Mouse (Mus musculus) hindbrain, embryonic 14.5 days (tissue): Measurements from ENCODE around the gene Kcnn3. TPM values are rescaled to one million over a fixed set of nuclear protein-coding genes. Genes with fewer than 3 reads are reported as not detected.

Source experiments
- ATAC-seq: fragments of 200-750 bp; cut with Nextera tagmentation; 2 replicates; pipeline ENCODE4 v1.8.0; 2017; ENCODE audit warnings: moderate number of reproducible peaks, mild to moderate bottlenecking, moderate TSS enrichment, moderate library complexity; ENCODE audit not compliant: low FRiP score
- DNase-seq: peaks from one replicate; pipeline ENCODE4 v3.0.0-alpha.2; 2015; ENCODE audit warnings: low spot score
- H3K27ac ChIP-seq: fragments of 300-500 bp; sonication (generic); 2 replicates; pipeline ENCODE4 v1.5.1; 2014; ENCODE audit warnings: mild to moderate bottlenecking, moderate library complexity
- H3K27me3 ChIP-seq: fragments of 300-500 bp; sonication (generic); 2 replicates; pipeline ENCODE4 v1.6.1; 2014; ENCODE audit warnings: mild to moderate bottlenecking, low read length, mixed read lengths; ENCODE audit not compliant: control insufficient read depth, insufficient read depth
- H3K36me3 ChIP-seq: fragments of 300-500 bp; sonication (generic); replicated peaks from 2 replicates; pipeline ENCODE4 v1.6.1; 2014; ENCODE audit not compliant: control insufficient read depth, insufficient read depth
- H3K4me1 ChIP-seq: fragments of 300-500 bp; sonication (generic); replicated peaks from 2 replicates; pipeline ENCODE4 v1.6.1; 2014; ENCODE audit warnings: antibody characterized with exemption, low read length, mixed read lengths; ENCODE audit not compliant: control insufficient read depth, insufficient read depth
- H3K4me2 ChIP-seq: fragments of 300-500 bp; sonication (generic); replicated peaks from 2 replicates; pipeline ENCODE4 v1.6.1; 2014; ENCODE audit warnings: mild to moderate bottlenecking, moderate library complexity
- H3K4me3 ChIP-seq: fragments of 300-500 bp; sonication (generic); replicated peaks from 2 replicates; pipeline ENCODE4 v1.5.1; 2014; ENCODE audit warnings: mild to moderate bottlenecking, low read length
- H3K9ac ChIP-seq: fragments of 300-500 bp; sonication (generic); 2 replicates; pipeline ENCODE4 v1.6.1; 2014
- H3K9me3 ChIP-seq: fragments of 300-500 bp; sonication (generic); 2 replicates; pipeline ENCODE4 v1.6.1; 2016; ENCODE audit warnings: low read length; ENCODE audit not compliant: control insufficient read depth
- WGBS: fragments of 180-500 bp; shearing (Covaris S2); extraction: QIAGEN DNeasy Blood & Tissue Kit; methylation state at CpG from one replicate; pipeline ENCODE4 v1.1.7; 2014; 5-methylcytosine and 5-hydroxymethylcytosine counted together
- polyA plus RNA-seq: library from polyadenylated mRNA; unstranded; fragments of >200 nt; fragmentation: Nextera tagmentation; extraction: Ambion mirVana; gene quantifications from 2 replicates; pipeline ENCODE4 v1.2.1, GENCODE M21; 2014

Kcnn3 gene
- polyA plus RNA-seq, 1 experiment from 2014 or later, result 7.3 TPM

DNA sequence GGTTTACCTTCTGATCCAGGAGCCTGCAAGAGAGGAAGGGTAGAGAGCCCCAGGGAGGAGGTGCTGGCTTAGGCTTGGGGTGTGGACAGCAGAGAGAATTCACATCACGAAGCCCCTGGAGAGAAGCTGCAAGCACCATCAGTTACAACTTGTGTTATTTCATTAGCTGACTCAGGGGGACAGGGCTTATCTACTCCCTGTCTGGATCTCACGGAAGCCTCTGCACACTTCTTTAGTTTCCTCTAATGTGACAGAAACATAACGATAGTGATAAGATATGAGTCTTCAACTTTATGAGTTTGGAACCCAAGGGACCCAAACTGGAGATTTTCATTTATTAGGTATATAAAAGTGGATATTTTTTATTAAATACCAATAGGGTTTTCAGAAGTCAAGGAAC lies 50.4 kb downstream of the Kcnn3 start:
- no peak for ATAC-seq
- H3K27ac ChIP-seq, result no peak overlapping the region
- no peak overlapping the region for H3K9ac ChIP-seq
- no peaks in the 10 kb centered on the region for H3K27me3 ChIP-seq
- no peak for DNase-seq
- H3K4me2 ChIP-seq, result no peak overlapping the region
- WGBS, result 69% methylated on average over 3 of the region's 3 CpGs
- H3K4me3 ChIP-seq, result no peak overlapping the region
- H3K36me3 ChIP-seq, result no peaks in the 10 kb centered on the region
- no peaks in the 10 kb centered on the region for H3K4me1 ChIP-seq
- no peaks in the 10 kb centered on the region for H3K9me3 ChIP-seq

DNA sequence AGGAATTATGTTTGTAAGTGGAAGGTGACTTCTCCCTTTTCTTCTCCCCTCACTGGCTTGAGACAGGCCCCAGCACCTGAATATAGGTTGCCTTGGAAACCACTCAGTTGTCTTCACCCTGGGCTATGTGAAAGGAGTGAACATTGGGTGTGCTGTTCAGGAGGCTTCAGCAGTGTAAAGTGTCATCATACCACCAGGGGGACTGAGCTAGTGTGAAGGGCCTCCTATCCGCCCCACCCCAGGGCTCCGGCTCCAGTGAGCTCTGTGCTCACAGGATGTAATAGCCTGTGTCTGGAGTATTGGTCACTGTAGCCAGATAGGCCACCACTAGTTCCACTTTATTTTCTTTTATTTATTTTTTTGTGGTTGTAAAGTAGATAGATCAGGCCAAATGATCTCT lies 54.3 kb downstream of the Kcnn3 start:
- Histone ChIP-seq H3K4me1 (no peaks in the 10 kb centered on the region), H3K27ac (no peak overlapping the region), H3K36me3 (no peaks in the 10 kb centered on the region), H3K4me2 (no peak overlapping the region), H3K9ac (no peak overlapping the region), H3K4me3 (no peak overlapping the region), H3K9me3 (no peaks in the 10 kb centered on the region), H3K27me3 (no peaks in the 10 kb centered on the region)
- 75% methylated on average over 2 of the region's 2 CpGs for WGBS
- DNase-seq (no peak), ATAC-seq (no peak)

DNA sequence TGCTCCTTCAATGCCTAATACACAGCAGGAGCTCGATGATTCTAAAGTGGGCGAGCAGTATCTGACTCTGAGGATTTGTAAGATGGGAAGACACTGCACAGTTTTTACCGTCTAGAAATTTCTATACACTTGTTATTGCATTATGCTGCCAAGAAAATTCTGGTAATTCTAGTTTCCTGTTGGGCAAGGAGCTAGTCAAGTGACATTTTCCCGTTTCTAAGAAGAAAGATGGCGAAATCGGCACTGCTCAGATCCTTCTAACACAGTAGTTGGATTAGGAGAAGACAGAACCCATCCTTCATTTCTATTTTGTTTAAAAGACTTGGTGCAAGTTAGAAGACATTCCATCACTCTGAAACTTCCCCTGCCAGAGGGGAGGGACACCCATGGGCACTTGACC lies 56.4 kb downstream of the Kcnn3 start:
- ATAC-seq (no peak), DNase-seq (no peak)
- Histone ChIP-seq H3K36me3 (no peaks in the 10 kb centered on the region), H3K9ac (no peak overlapping the region), H3K9me3 (no peaks in the 10 kb centered on the region), H3K4me3 (no peak overlapping the region), H3K4me2 (no peak overlapping the region), H3K4me1 (no peaks in the 10 kb centered on the region), H3K27me3 (no peaks in the 10 kb centered on the region), H3K27ac (no peak overlapping the region)
- 95% methylated on average over 6 of the region's 6 CpGs for WGBS

DNA sequence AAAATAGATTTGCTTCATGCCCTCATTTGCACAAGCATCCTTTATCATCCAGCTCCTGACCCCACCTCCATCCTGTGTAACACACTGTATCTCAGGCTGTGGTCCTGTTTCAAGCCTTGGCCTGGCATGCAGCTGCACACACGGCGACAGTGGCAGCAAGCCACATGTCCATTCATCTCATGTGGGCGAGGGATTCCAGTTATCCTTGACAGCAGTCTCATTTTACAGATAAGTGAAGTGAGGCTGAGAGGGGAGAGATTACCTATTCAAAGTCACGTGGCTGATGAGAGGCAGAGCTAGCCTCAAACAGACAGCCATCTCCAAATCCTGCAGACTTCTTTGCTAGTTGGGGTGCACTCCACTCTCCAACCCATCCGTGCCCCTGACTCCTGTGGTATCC lies 57.2 kb downstream of the Kcnn3 start:
- no peak overlapping the region for H3K4me3 ChIP-seq
- H3K4me1 ChIP-seq, result no peaks in the 10 kb centered on the region
- H3K27me3 ChIP-seq, result no peaks in the 10 kb centered on the region
- no peak overlapping the region for H3K27ac ChIP-seq
- H3K9ac ChIP-seq, result no peak overlapping the region
- H3K9me3 ChIP-seq, result no peaks in the 10 kb centered on the region
- no peak for DNase-seq
- 85% methylated on average over 5 of the region's 5 CpGs for WGBS
- no peak for ATAC-seq
- H3K4me2 ChIP-seq, result no peak overlapping the region
- H3K36me3 ChIP-seq, result no peaks in the 10 kb centered on the region

DNA sequence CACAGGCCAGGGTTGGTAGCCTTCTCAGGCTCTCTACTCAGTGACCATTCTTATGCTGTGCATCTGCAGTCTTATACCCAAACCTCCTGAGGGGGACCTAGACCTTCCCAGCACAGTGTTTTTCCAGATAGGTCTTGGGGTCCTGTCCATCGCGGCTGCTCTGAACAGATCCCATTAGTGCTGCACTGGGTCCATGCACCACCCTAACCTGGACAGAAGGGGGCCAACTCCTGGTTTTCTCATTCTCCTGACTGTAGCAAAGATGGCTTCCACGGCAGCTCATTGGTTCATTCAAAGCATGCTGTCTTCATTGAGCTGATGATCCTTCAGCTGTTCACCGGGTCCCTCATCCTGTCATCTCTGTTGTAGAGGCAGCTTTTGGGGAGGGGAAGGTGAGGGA lies 58.1 kb downstream of the Kcnn3 start:
- H3K4me2 ChIP-seq, result no peak overlapping the region
- no peak overlapping the region for H3K4me3 ChIP-seq
- H3K9ac ChIP-seq, result no peak overlapping the region
- ATAC-seq (no peak), DNase-seq (no peak)
- no peak overlapping the region for H3K27ac ChIP-seq
- no peaks in the 10 kb centered on the region for H3K9me3 ChIP-seq
- no peaks in the 10 kb centered on the region for H3K4me1 ChIP-seq
- 74% methylated on average over 4 of the region's 4 CpGs for WGBS
- no peaks in the 10 kb centered on the region for H3K27me3 ChIP-seq
- no peaks in the 10 kb centered on the region for H3K36me3 ChIP-seq

DNA sequence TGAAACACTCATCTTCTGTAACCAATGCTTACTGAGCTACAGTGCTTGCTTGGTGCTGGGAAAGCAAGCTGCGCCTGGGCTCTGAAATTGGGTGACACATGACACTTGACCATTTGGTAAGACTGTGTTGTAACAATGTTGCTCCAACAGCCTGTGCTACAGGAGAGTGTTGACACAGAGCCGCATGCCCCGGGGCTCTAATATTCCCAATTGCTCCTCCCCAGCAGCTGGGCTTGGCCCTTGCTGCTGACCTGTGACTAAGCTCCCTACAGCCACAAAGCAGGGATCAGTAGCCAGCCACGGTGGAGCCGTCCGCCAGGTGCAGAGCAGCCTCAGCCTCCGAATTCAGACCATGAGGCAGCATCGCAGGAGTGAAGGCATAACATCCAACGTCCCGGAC lies 58.8 kb downstream of the Kcnn3 start:
- Histone ChIP-seq H3K36me3 (no peaks in the 10 kb centered on the region), H3K27me3 (no peaks in the 10 kb centered on the region), H3K9me3 (no peaks in the 10 kb centered on the region), H3K27ac (no peak overlapping the region), H3K4me1 (peaks cover 3% of the 10 kb centered on the region; the same call in 1 of the 2 replicates), H3K4me2 (no peak overlapping the region), H3K4me3 (no peak overlapping the region), H3K9ac (no peak overlapping the region)
- 69% methylated on average over 10 of the region's 10 CpGs for WGBS
- DNase-seq (no peak), ATAC-seq (no peak)

DNA sequence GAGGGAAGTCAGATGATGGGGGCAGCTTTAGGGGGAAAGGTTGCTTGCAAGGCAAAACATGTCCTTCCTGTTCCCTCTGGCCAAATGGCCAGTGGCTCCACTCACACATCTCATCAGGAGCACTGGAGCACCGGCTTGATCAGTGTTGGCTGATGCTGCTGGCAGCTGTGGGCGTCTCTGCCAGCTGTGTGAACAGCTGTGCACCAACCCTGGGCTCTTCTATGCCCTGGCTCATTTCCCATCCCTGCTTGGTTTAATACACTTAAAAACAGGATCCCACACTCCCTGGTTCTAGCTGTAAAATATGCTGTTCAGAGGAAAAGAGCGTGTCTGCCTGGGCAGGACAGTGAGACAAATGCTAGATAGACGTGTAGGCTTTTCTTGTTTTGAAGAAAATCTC lies 64.3 kb downstream of the Kcnn3 start:
- Histone ChIP-seq H3K4me3 (no peak overlapping the region), H3K4me2 (no peak overlapping the region), H3K36me3 (no peaks in the 10 kb centered on the region), H3K9me3 (no peaks in the 10 kb centered on the region), H3K27me3 (no peaks in the 10 kb centered on the region), H3K4me1 (peaks cover 34% of the 10 kb centered on the region), H3K27ac (peak overlapping the region; percentile 63; the same call in 1 of the 2 replicates), H3K9ac (no peak overlapping the region)
- peak; percentile 46; the same call in 1 of the 2 replicates for ATAC-seq
- 54% methylated on average over 4 of the region's 4 CpGs for WGBS
- DNase-seq, result peak; percentile 43

DNA sequence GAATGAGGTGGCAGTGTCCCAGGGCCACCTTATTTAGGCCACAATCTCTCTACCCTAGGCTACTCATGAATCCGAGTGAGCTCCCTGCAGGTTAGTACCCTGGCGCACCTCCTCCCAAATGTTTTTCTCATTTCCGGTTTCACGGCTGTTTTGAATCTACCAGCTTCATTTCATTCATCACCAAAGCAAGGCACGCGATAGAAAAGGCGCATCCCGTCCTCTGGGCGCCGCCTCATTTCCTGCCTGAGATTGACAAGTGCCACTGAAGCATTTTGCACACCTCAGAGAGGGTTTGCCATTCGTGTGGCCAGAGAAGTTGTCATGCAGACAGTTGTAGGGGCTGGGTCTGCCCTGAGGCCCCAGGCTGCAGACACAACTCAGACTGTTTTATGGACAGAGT lies 68.5 kb downstream of the Kcnn3 start:
- DNase-seq (no peak), ATAC-seq (no peak)
- H3K4me3 ChIP-seq, result no peak overlapping the region
- H3K27me3 ChIP-seq, result no peaks in the 10 kb centered on the region
- peaks cover 49% of the 10 kb centered on the region for H3K4me1 ChIP-seq
- H3K27ac ChIP-seq, result no peak overlapping the region
- H3K9me3 ChIP-seq, result no peaks in the 10 kb centered on the region
- H3K4me2 ChIP-seq, result no peak overlapping the region
- H3K36me3 ChIP-seq, result no peaks in the 10 kb centered on the region
- 78% methylated on average over 11 of the region's 11 CpGs for WGBS
- no peak overlapping the region for H3K9ac ChIP-seq

DNA sequence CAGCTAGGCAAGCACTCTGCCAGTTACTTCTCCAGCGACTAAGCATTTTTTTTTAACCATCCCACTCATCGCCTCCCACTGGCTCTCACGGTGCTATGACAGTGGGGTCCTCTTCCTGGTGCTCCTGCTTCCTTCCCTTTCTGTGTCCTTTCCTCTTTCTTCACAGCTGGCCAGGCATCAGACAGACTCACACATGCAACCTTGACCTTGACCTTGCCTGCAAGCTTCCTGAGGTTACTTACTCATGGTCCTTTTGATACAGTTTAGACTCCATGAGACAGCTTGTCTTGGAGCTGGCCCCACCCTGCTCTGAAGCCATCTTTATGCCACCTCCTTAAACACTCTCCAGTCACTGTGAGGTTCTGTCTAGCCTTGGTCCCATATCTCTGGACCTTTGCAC lies 69.4 kb downstream of the Kcnn3 start:
- H3K9me3 ChIP-seq, result no peaks in the 10 kb centered on the region
- no peak overlapping the region for H3K4me2 ChIP-seq
- no peak overlapping the region for H3K4me3 ChIP-seq
- H3K27ac ChIP-seq, result no peak overlapping the region
- WGBS, result 65% methylated on average over 3 of the region's 3 CpGs
- no peak overlapping the region for H3K9ac ChIP-seq
- ATAC-seq, result no peak
- no peaks in the 10 kb centered on the region for H3K36me3 ChIP-seq
- H3K4me1 ChIP-seq, result peaks cover 42% of the 10 kb centered on the region
- no peaks in the 10 kb centered on the region for H3K27me3 ChIP-seq
- DNase-seq, result no peak

DNA sequence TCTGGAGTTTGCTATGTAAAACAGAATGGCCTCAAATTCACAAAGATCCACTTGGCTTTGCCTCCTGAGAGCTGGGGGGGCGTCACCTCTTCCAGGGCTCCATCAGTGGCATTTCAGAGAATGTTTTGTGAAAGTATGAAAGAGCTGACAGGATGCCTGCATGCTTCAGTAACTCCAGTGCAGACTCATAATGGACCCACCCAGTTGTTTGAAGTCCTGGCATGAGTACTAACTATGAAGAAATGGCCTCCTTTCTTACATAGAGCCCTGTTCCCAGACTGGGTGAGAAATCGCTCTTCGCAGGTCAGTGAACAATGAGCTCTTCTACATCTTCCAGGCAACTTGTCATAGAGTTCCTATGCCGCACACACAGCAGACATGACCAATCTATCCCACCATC lies 70.4 kb downstream of the Kcnn3 start:
- DNase-seq (no peak), ATAC-seq (no peak)
- H3K4me1 ChIP-seq, result peaks cover 32% of the 10 kb centered on the region
- no peak overlapping the region; the same call in 1 of the 2 replicates for H3K27ac ChIP-seq
- H3K4me3 ChIP-seq, result no peak overlapping the region
- H3K9me3 ChIP-seq, result no peaks in the 10 kb centered on the region
- WGBS, result 53% methylated on average over 4 of the region's 4 CpGs
- H3K27me3 ChIP-seq, result no peaks in the 10 kb centered on the region
- H3K36me3 ChIP-seq, result no peaks in the 10 kb centered on the region
- no peak overlapping the region for H3K9ac ChIP-seq
- no peak overlapping the region for H3K4me2 ChIP-seq
